Mouse (Mus musculus) embryonic stem cell, embryonic (primary cell): ENCODE measurements around the gene Bach2.

Experiments used
- CTCF ChIA-PET, 4 experiments: fragments of 300-600 bp in 2 of 4; fragments of 350-600 bp in 2 of 4; sonication (Branson Sonifier 250); formaldehyde crosslinking; loops; one replicate each; lab custom pipeline; 2022; ENCODE audit warnings: inconsistent platforms in 2 of 4; lab: Charles Lee
- POLR2A ChIA-PET, 4 experiments: fragments of 300-600 bp in 2 of 4; fragments of 350-600 bp in 2 of 4; sonication (Branson Sonifier 250); formaldehyde crosslinking; loops; one replicate each; lab custom pipeline; 2022; ENCODE audit warnings: antibody characterized with exemption in 4 of 4, inconsistent platforms in 1 of 4; lab: Charles Lee

The Bach2 gene

DNA sequence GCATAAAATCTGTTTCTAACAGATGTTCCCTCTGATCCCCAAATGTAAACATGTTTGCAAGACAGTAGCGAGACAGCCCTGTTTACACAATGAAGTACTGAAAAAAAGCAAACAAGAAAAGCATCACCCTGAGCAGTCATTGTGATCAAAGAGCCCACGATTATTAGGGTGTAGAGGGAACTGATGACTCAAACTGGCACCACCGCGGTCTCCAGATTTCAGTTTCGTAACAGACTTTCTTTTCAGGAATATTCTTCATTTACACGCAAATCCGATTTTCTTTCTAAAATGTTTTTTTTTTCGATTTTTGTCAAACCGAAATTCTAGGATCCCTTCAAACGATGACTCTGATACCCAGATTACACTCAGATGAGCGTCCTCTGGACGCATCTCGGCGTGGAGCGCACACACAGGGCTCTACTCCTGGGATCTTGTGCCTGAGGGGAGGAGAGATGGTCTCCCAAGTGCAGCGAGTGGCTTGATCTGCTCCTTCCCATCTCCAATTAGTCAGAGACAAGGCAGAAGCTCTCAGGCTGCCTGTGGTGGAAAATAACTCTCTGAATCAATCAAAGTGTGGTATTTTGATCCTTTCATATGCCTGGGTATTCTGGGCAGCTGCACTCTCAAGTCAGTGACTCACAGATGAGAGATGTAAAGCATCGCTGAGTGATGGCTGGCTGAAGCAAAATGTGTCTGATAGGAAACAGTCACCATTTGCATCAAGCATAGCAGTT lies 166.7 kb downstream of the Bach2 start:
- POLR2A ChIA-PET: no interaction called here
- CTCF ChIA-PET: no interaction called here

DNA sequence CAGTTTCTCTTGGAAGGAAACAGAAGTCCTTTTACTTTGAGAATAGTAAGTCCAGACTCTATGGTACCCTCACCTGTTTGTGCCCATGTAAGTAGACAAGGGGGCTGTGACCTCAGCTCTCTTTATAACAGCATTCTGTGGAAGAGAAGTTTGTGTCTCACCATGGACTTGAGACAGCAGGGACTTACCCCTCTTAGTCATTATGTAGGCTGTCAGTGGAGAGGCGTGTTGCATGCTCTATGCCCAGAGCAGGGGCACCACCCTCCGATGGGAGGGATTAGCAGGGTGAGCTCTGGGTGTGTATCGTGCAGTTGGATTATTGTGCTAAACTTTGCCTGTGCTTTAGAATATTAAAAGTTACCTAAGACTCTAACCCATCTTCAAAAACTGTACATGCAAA lies 167.4 kb downstream of the Bach2 start:
- ChIA-PET CTCF (no interaction called here), POLR2A (no interaction called here)

DNA sequence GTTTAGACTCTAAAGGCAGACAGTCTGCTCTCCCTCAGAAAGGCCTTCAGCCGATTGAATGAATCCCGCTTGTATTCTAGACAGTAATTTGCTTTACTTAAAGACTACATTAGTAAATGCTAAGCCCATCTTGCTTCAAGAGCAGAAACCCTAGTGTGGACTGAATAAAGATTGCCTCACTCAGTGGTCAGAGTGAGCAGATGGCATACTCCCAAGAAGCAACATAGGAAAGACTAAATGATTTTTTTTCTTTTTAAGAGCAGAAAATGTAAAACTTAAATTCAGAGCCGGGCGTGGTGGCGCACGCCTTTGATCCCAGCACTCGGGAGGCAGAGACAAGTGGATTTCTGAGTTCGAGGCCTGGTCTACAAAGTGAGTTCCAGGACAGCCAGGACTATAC lies 169.9 kb downstream of the Bach2 start:
- POLR2A ChIA-PET: no interaction called here
- CTCF ChIA-PET: no interaction called here

DNA sequence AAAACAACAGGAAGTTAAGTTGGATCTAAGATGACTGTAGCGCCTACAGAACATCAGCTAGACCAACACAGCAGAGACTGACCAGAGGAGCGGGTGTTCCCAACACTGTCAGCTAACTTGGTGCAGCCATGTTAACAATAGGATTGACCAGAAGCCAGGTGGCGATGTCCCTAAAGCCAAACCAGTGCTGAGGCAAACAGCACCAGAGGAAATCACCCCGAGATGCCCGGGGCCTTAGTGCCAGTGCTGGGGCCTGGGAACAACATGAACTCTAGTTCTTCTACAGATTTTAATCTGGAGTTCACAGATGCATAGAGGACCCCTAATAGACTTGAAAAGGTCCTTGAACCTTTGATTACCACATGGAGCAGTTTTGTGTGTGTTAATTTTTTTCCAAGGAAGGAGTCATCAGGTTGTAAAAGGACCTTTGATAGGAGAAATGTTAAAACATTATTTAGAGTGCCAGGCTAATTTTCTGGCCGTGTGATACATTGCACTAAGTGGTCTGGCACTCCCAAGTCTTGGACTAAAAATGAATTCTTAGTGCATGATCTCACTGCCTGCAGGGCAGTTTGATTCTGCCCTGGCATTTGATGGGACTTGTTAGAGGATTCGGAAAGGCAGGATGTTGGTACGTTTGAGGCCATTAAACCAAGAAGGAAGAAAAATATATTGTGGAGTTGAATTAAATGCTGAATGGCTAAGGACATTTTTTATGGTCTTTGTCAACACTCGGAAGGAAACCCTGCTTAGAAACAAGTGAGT lies 170.7 kb downstream of the Bach2 start:
- CTCF ChIA-PET: no interaction called here
- POLR2A ChIA-PET: no interaction called here

DNA sequence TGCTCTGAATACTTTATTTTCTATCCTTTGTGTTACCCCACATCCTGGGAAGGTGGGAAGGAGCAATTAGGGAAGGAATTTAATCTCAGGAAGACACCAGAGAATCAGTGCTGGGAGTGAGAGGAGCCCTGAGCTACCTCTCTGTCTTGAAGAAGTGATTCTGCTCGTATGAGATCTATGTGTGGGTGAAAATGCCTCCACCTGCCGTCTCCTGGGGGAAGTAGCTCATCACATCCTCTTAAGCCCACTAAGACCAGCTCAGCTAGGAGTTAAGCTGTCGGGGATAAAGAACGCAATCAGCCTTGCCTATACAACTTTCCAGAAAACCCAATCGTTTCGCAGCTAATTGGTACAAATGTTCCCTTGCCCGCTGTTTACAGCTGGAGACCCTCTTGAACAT lies 174.5 kb downstream of the Bach2 start:
- POLR2A ChIA-PET: no interaction called here
- CTCF ChIA-PET: no interaction called here

DNA sequence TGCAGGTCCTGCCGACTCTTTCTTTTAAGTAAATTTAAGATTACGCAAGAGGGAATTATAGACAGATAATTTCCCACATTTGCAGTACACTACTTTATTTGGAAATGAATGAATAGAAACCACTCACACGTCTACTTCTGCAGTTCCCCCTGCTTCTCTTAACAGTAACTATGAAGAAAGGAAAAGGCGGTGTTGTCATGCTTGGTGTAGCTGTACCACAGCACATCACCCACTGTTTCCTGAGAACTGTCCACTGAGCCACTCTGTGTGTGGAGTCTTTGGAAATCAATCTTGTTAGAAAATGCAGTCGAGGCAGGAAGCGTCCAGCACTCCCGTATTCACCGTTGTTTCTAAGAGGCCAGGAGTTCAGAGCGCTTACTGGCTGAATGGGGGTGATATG lies 174.9 kb downstream of the Bach2 start:
- CTCF ChIA-PET: interaction anchor here in 2 of 4 experiments (0.6 kb wide), 2 partner anchors 124 to 260 kb away, joined by 3 to 4 read pairs; no protein-coding TSS in a partner anchor
- POLR2A ChIA-PET: no interaction called here

DNA sequence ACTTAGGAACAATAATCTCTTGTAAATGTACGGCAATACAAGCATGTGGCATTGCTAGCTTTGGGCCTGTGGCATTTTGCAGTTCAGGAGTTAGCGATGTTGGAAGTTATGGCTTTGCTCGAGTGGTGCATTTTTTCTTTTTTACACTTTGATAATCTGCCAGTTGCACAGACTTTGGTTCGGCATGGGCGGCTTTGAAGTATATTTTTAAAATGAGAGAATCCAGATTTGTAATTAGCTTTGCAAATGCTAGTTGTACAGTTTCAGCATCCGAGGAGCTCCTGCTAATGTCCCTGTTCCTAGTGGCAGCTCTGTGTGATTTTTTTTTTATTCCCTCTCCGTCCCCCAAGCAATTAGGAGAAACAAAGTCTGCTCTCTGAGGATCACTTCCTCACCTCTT lies 176.4 kb downstream of the Bach2 start:
- POLR2A ChIA-PET: no interaction called here
- CTCF ChIA-PET: no interaction called here

DNA sequence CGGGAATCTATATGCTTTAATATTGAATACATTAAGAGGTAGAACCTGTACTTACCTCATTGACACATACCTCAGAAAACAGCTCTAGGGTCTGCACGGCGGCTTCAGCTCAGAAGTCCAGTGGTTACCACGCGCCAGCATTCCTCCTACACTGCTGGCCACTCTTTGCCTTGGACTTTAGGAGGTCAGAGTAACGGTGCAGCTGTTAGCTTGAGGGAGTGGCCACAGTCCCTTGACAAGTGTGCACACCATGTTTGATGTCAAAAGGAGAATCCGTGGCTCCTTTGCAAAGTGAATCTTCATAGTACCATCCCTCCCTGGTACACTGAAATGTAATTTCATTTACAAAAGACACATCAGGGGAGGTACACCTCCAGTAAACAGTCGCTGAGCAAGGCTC lies 179.3 kb downstream of the Bach2 start:
- ChIA-PET POLR2A (no interaction called here), CTCF (no interaction called here)

DNA sequence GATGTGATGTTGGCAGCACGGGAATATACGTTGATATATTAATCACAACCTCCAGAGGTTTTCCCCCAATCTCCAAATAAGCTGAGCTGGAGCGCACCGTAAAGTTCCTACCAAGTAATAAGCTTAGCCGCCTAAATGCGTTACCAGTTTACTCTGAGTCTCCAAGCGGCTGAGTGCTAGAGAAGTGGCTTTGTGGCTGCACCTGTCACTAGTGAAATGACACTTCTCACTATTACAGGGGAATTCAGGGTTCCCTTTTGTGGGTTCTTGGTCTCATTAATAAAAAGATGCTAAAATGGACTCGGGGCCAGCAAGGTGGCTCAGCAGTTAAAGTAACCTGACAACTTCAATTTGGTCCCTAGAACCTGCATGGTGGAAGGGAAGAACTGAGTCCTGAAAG lies 183.0 kb downstream of the Bach2 start:
- POLR2A ChIA-PET: interaction anchor here in 1 of 4 experiments (1.2 kb wide), 1 partner anchor 11 kb away, joined by 3 read pairs; no protein-coding TSS in a partner anchor
- CTCF ChIA-PET: no interaction called here

DNA sequence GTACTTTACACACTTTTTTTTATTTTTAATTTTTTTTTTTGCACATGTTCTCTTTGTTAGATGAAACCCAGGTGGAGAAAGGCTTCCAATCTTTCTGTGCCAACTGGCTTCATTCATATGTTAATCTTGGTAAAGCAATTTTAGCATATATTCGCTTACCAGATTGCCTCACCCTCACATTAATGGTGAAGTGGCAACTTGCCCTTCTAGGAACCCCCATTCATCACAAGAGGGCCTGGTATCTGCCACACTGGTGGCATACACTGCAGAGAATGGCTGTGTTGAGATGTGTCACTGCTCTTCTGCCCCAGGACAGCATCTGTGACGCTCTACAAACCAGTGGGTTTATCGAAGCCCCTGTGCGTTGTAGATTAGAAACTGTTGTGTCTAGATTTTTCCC lies 183.8 kb downstream of the Bach2 start:
- POLR2A ChIA-PET: interaction anchor here in 1 of 4 experiments (1.1 kb wide), 1 partner anchor 161 kb away, joined by 3 read pairs; no protein-coding TSS in a partner anchor
- CTCF ChIA-PET: no interaction called here

DNA sequence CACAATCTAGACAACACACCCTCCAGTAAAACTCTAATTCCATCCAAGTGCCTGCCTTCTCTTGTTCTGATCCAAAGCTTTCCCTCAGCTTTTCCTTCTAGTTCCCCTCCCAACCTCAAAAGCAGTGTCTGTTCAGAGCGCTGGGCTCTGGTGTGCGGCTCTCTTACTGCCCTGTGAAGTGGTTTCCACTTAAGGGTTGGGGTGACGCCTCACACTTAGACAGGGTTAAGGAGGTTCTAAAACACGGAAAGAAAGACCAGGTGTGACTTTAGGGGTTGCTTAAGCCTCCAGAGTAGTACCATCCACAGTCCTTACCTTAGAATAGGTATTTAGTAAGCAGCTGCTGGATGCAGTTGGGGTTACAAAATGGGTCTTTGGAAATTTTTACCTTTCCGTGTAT lies 185.1 kb downstream of the Bach2 start:
- ChIA-PET CTCF (no interaction called here), POLR2A (interaction anchor here in 1 of 4 experiments (0.5 to 0.6 kb wide), 2 partner anchors 385 to 890 kb away, joined by 4 to 6 read pairs; no protein-coding TSS in a partner anchor)

DNA sequence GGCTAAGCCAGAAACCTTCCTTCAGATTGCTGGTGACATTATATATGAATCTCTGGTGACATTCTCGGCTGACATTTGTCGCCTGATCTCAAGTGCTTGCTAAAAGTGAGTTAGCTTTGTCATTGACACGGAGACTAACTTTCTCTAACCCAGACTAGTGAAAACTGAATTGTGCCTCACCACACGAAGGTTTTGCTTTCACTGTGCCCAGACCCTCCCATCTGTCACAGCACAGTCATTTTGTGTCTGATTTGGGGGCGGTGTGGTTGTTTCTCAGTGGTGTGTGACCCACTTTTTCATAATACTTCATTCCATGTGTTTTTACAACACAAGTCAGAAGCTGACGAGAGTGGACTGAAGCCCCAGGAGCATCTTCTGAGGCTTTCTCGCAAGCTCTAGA lies 185.8 kb downstream of the Bach2 start:
- POLR2A ChIA-PET: no interaction called here
- CTCF ChIA-PET: no interaction called here

DNA sequence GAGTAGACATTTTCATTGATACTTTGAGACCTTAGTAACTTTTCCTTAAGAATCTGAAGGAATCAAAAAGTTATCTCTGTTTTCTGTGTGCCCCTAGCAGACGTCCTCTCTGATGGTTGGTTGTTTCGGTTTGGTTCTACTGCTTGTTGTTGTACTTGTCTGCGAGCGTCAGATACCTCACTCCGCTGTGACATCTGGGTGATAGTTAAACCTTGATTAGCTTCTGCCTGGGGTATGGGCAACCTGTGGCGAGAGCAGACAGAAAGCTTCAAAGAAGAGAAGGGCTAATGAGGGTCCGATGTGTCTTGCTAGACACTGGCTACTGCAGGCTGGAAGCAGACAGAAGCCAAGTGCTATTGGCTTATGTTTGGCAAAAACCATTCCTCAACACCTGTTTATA lies 186.5 kb downstream of the Bach2 start:
- POLR2A ChIA-PET: no interaction called here
- CTCF ChIA-PET: no interaction called here

DNA sequence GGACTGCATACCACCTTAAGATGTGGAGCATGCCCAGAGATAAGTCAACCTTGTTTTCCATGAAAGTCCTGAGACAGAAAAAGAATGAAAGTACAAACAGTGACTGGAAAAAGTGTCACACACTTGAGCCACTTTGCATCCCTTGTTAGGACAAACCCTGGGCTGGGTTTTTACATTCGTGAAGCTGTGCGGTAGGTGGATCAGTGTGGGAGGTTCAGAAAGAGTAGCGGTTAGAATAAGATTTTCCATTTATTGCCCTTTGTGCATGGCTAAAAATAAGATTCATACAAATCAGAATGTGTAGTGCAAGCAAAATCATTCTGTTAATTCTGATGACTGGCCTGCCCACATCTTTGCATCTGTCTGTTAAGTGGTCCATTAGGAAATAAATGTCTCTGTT lies 187.0 kb downstream of the Bach2 start:
- ChIA-PET POLR2A (no interaction called here), CTCF (interaction anchor here in 1 of 4 experiments (0.6 kb wide), 1 partner anchor 10 kb away, joined by 8 read pairs; no protein-coding TSS in a partner anchor)

DNA sequence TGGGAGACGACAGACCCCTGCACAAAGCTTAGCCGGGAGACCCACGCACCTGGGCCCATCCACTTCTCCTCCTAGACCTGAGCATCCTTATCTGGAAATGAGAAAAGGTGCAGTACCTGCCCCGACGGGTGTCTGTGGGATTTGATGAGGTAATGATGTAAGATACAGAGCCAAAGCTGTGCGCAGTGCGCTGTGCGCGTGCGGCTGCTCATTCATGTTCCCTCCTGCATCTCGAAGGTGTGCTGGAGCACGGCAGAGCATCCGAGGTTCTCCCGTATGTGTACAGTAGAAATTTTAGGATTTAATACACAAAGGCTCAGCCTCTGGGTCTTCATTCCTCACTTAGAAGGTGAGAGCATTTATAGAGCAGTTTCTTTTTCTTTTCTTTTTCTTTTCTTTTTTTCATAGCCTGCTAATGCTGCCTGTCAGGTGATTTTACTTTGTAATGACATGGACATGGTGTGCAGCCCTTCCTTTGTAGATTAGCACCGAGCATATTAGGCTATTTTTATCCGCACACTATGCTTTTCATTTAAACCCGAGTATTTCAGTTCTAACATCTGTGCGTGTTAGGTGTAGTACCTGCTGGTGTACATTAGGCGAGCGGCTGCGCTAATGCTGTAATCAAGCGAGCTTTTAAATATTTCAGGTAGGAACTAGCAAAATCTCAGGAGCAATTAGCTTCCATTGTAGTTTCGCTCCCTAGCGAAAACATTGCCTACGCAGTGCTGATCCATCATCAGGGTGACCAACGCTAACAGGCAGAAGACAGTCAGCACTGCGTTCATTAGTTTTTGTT lies 188.4 kb downstream of the Bach2 start:
- ChIA-PET CTCF (no interaction called here), POLR2A (interaction anchor here in 1 of 4 experiments (0.5 kb wide), 1 partner anchor 526 kb away, joined by 4 read pairs; no protein-coding TSS in a partner anchor)

DNA sequence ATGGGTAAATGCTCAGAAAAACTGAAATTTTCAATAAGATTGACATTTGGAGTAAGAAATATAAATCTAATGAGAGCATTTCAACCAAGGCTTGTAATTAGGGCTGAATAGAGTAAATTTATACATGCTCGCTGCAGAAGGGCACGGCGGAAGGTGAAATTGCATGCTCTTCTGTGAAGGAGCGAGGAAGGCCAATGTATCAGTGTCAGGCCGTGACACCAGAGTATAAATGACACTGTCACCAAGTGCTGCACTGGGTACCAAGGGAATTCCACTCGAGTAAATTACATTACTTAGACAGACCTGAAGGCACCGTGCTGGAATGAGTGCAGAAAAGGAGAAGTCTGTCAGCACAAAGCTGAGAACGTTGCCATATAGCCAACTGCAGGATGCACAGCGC lies 190.1 kb downstream of the Bach2 start:
- CTCF ChIA-PET: interaction anchor here in 1 of 4 experiments (1.0 kb wide), 1 partner anchor 374 kb away, joined by 3 read pairs; no protein-coding TSS in a partner anchor

DNA sequence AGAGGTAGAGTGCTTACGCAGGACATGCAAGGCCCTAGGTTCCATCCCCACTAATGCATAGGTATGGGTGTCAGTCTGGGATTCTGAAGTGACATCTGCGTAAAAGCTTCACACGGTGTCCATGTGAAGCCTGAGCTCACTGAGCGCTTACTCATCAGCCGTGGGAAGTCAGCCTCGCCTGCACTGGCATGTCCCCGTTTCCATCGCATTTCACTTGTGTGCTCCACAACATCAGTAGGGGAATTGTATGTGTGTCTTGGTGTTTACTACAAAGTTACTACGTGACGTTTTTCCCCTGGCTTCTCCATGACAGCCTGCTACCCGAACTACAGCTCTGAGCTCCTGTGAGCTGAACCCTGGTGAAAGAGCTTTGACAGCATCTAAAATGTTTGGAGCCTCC lies 191.5 kb downstream of the Bach2 start:
- CTCF ChIA-PET: no interaction called here
- POLR2A ChIA-PET: interaction anchor here in 1 of 4 experiments (0.6 kb wide), 1 partner anchor 322 kb away, joined by 3 read pairs; no protein-coding TSS in a partner anchor

More for the DNA sequence above, 190.1 kb downstream of the Bach2 start:
- POLR2A ChIA-PET: no interaction called here

DNA sequence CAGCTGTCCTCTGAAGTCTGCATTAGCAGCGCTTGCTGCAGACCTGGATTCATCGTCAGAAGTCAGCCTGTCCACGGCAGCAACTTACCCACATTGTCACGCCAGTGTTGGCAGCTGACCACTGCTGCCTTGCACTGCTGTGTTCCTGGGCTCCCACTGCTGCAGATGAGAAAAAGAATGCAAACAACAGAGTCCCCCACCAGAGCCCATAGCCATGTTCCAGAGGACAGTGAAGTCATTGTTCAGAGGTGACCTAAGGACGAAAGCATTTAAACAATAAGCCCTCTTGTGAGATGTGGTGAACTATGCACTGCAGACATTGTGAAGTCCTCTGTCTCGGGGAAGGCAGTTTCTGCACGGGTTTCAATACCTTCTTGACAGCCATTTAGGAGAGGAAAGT lies 192.4 kb downstream of the Bach2 start:
- POLR2A ChIA-PET: no interaction called here
- CTCF ChIA-PET: no interaction called here

DNA sequence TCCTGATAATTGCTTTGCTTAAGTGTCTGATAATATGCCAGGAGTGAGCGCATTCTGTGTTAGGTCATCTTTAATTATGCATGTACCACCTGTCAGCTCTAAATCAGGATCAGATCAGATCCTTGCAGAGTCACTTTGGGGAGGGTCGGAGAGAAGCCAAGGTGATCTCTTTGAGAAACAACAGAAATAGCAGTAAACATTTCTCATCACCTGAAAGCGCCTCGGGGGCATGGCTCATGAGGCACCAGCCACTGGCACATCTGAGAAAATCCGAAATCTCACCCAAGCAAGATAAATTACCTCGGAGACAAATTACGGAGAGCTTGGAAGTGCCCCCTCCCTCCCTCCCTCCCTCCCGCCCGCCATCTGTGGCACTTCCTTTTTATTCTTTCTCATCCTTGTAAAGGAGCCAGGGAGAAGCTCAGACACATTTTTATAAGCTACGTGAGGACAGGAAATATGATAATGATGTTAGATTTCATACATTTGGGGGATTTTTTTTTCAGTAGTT lies 193.7 kb downstream of the Bach2 start:
- CTCF ChIA-PET: no interaction called here

More for the DNA sequence above, 193.7 kb downstream of the Bach2 start:
- POLR2A ChIA-PET: interaction anchor here in 1 of 4 experiments (0.6 to 0.7 kb wide), 2 partner anchors 12 to 97 kb away, joined by 3 read pairs; no protein-coding TSS in a partner anchor
